Mouse (Mus musculus) left cerebral cortex, adult 2 months (tissue): Measurements from ENCODE around the gene Nmrk1. TPM values are rescaled to one million over a fixed set of nuclear protein-coding genes. Genes with fewer than 3 reads are reported as not detected.

ENCODE experiments used
- DNase-seq, 2 experiments: peaks; one replicate each; pipeline ENCODE4 v3.0.0; 2021 to 2022; ENCODE audit warnings: low spot score in 2 of 2, mixed read lengths in 1 of 2; ENCODE audit errors: extremely low spot score in 1 of 2
- H3K27ac ChIP-seq: fragments of 200-600 bp; 2 replicates; pipeline ENCODE4 v1.8.1; 2022
- H3K4me3 ChIP-seq: fragments of 200-600 bp; 2 replicates; pipeline ENCODE4 v1.8.1; 2022
- CTCF ChIP-seq: fragments of 200-600 bp; IDR thresholded peaks from 2 replicates; pipeline ENCODE4 v1.8.1; 2022; ENCODE audit warnings: antibody characterized with exemption, mild to moderate bottlenecking, moderate library complexity
- intact Hi-C: fragments of 180-260 bp; cut with DNase I; formaldehyde crosslinking; loops from one replicate; pipeline ENCODE4 v1.15.1; 2025
- total RNA-seq, 2 experiments: library from RNA; stranded (reverse); gene quantifications; 2 replicates each; pipeline ENCODE4 v1.2.3; 2021

The Nmrk1 gene
- total RNA-seq, 2 experiments from 2014 or later: 4.9 to 5.4 TPM

DNA sequence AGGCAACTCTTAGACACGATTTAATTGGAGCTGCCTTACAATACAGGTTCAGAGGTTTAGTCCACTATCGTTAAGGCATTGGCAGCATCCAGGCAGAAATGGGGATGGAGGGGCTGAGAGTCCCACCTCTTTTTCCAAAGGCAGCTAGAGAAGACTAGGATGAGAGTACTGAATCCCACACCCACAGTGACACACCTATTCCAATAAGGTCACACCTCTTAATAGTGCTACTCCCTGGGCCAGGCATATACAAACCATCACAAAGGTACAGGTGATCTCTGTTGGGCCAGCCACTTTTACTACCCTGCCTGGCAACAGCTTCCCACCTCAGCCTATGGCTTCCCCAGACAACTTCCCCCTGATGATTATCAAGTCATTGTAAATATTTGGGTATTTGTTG is 61.0 kb downstream of the Nmrk1 start:
- DNase-seq: no peak
- no peak overlapping the region for H3K4me3 ChIP-seq
- intact Hi-C loops: no loop called here
- H3K27ac ChIP-seq: no peak overlapping the region
- TF ChIP-seq CTCF: no peak

DNA sequence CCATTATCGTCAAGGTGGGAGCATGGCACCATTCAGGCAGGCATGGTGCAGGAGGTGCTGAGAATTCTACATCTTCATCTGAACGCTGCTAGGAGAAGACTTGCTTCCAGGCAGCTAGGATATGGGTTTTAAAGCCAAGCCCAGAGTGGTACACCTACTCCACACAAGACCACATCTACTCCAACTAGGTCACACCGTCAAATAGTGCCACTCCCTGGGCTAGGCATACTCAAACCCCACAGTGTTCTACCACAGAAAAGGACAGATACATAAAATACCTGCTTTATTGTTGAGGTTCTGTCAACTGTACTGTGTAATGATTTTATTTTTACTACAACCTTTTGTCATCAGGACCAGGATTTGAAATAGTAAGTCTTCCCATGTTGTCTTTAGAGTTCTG is 63.4 kb downstream of the Nmrk1 start:
- TF ChIP-seq CTCF: no peak
- no peak overlapping the region for H3K27ac ChIP-seq
- DNase-seq: no peak
- intact Hi-C loops: no loop called here
- no peak overlapping the region for H3K4me3 ChIP-seq

GRCm38 (mm10) chr19:18695552-18695951 is 63.8 kb downstream of the Nmrk1 start:
- TF ChIP-seq CTCF: no peak
- DNase-seq: no peak
- H3K4me3 ChIP-seq: no peak overlapping the region
- no peak overlapping the region for H3K27ac ChIP-seq
- intact Hi-C loops: no loop called here

Other genes with a start within 250 kb of the Nmrk1 start
- 10 to 100 TPM; 18.8 to 19.7 TPM for gene Ostf1, start 127 bp upstream of the Nmrk1 start, total RNA-seq
- 10 to 100 TPM; 12.6 to 12.9 TPM for gene Carnmt1, start 38.8 kb downstream of the Nmrk1 start, total RNA-seq
- gene D030056L22Rik, start 81.2 kb downstream of the Nmrk1 start, total RNA-seq: 10 to 100 TPM; 20.7 to 25.2 TPM
- under 1 TPM; 0.33 to 0.59 TPM for gene Trpm6, start 118.0 kb downstream of the Nmrk1 start, total RNA-seq